8 mouse cellular contexts compared by ENCODE assay signal in the genomic region with DNA sequence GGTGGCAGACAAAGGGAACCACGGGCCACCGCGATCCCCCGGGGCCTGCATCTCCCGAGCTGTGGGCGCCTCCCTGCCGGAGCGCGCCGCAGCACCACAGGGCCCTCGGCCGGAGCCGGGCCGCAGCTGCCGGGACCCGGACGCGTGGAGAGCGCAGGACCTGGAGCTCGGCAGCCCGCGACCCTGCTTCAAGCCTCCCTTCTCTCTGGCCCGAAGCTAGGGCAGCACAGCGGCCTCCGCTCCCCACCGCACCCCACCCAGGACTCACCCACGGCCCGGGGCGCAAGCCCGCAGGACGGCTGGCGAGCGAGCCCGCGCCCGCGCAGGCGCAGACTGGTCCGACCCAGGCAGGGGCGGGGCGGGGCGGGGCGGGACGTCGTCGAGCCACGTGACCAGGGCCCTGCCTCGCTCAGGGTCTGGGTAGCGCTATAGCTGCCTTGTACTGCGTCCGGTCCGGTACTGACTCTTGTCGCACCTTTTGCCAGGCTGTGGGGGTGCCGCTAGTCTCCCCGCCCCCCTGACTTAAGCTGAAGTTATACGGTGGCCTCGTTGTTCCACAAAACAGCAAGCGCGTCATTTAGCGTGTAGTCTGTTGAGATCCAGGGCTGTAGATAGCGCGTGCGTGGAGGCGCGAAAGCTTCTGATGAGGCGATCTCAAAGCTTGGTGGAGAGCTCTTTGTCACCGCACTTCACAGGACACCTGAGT. TPM values are rescaled to one million over a fixed set of nuclear protein-coding genes. Genes with fewer than 3 reads are reported as not detected.
DNase-seq lines count a peak whose midpoint lies in the region; ATAC-seq lines count a peak whose summit lies in the region.

Slc25a51 (minus strand) TSS at position 340 of the 706 bp plus-strand sequence.

- no peaks in the 10 kb centered on the region for H3K27me3 ChIP-seq in intestine, embryonic 14.5 days (replicated peaks; ENCODE audit: control insufficient read depth, insufficient read depth, low read length)

- peak; percentile 91 to 96 for DNase-seq in adrenal gland, adult (ENCODE audit: inconsistent age in 2 of 2, low spot score in 1 of 2)
- peak; percentile 91 for DNase-seq in embryo, embryonic 10.5 days (ENCODE audit: low spot score)
- DNase-seq in gastrocnemius, postnatal 14 days, result peak; percentile 84
- peak; percentile 95 for DNase-seq in intestine, embryonic 14.5 days (ENCODE audit: low spot score)
- peak; percentile 82 to 89 for DNase-seq in left cerebral cortex, postnatal 14 days (ENCODE audit: low spot score in 2 of 2)
- peak; percentile 88 for DNase-seq in mesoderm, embryonic 11.5 days (ENCODE audit: low read depth, low spot score)
- peak; percentile 84 for DNase-seq in right cerebral cortex, postnatal 36 days (ENCODE audit: low spot score in 2 of 2)
- peak; percentile 91 for DNase-seq in yolk sac, embryonic 10.5 days (ENCODE audit: low spot score)

- no peaks in the 10 kb centered on the region for H3K9me3 ChIP-seq in intestine, embryonic 14.5 days (ENCODE audit: control insufficient read depth, low read length)

- peak within 1 kb of the TSS; percentile 89 for H3K27ac ChIP-seq in intestine, embryonic 14.5 days (ENCODE audit: low read depth)

- intact Hi-C loops in gastrocnemius, postnatal 14 days (cut with DNase I; ENCODE audit: low total_unique reads), result no loop called here
- intact Hi-C loops in left cerebral cortex, postnatal 14 days (cut with DNase I), result loop anchor here (5.0 kb wide), 1 partner anchor 391 kb away; the partner anchor contains the start of gene Polr1e

- H3K4me3 ChIP-seq in intestine, embryonic 14.5 days (ENCODE audit: low read depth, low read length), result peak within 1 kb of the TSS; percentile 82

- WGBS in intestine, embryonic 14.5 days, result under 1% methylated on average over 62 of the region's 67 CpGs

- H3K36me3 ChIP-seq in intestine, embryonic 14.5 days (ENCODE audit: control insufficient read depth, insufficient read depth, low read length), result peaks cover 11% of the 10 kb centered on the region; the same call in 1 of the 2 replicates

- H3K4me2 ChIP-seq in intestine, embryonic 14.5 days (ENCODE audit: low read length), result peak within 1 kb of the TSS; percentile 95

- H3K9ac ChIP-seq in intestine, embryonic 14.5 days (ENCODE audit: low read length), result peak within 1 kb of the TSS; percentile 96

- ATAC-seq in intestine, embryonic 14.5 days (replicated peaks; ENCODE audit: low FRiP score, low TSS enrichment, low read depth), result peak; percentile 96

- peaks cover 25% of the 10 kb centered on the region for H3K4me1 ChIP-seq in intestine, embryonic 14.5 days (replicated peaks; ENCODE audit: control insufficient read depth, insufficient read depth, low read length)

RNA-seq across cellular contexts. Expression of gene Slc25a51, which starts in this region (rescaled TPM):
- 10 to 100 TPM; 63.3 to 65.6 TPM for total RNA-seq in gastrocnemius, postnatal 14 days (2021)
- polyA plus RNA-seq in intestine, embryonic 14.5 days (2014; fragmentation: Nextera tagmentation; extraction: Ambion mirVana), result 46.7 and 67.0 TPM in 2 replicates
- total RNA-seq in left cerebral cortex, postnatal 14 days (2021), result 100 to 1,000 TPM; 110 to 111 TPM

Comparison
In these comparisons a context has a peak if more than half of its experiments do, and no peak if none do; other contexts are left out.
1. Peak in every context shown above with its lines: DNase-seq, ATAC-seq, H3K4me3 ChIP-seq and H3K27ac ChIP-seq.